Mouse (Mus musculus) liver, postnatal 0 days (tissue): ENCODE data around the gene Grk1.

Source experiments
- CTCF ChIP-seq: sonication (generic); IDR thresholded peaks from 2 replicates; pipeline ENCODE4 v1.5.1; 2016; ENCODE audit warnings: antibody characterized with exemption, low read depth
- EP300 ChIP-seq: IDR thresholded peaks from 2 replicates; pipeline ENCODE4 v1.6.1; 2016; ENCODE audit warnings: antibody characterized with exemption, low read depth, mild to moderate bottlenecking

GRCm38 (mm10) chr8:13461085-13461765, 56.3 kb downstream of the Grk1 start:
- TF ChIP-seq CTCF (no peak), EP300 (no peak)
